Mouse (Mus musculus) myocyte (in vitro differentiated cells): ENCODE data around the gene Socs5.

Experiments used
- CEBPB ChIP-seq: IDR thresholded peaks from 2 replicates; pipeline ENCODE4 v1.6.1; 2011; ENCODE audit warnings: mild to moderate bottlenecking, moderate library complexity; ENCODE audit not compliant: poor library complexity, insufficient read depth, severe bottlenecking
- MAX ChIP-seq: IDR thresholded peaks from one replicate; pipeline ENCODE4 v1.6.1; 2011; ENCODE audit warnings: low read depth, mild to moderate bottlenecking, control low read depth
- MYOD1 ChIP-seq, 3 experiments: IDR thresholded peaks; one replicate each; pipeline ENCODE4 v1.6.1; 2011; ENCODE audit warnings: control low read depth in 2 of 3, low read depth in 2 of 3, mild to moderate bottlenecking in 2 of 3, moderate library complexity in 1 of 3; ENCODE audit not compliant: insufficient read length in 2 of 3, control insufficient read depth in 1 of 3
- POLR2A ChIP-seq: IDR thresholded peaks from one replicate; pipeline ENCODE4 v1.6.1; 2011; ENCODE audit warnings: low read depth, mild to moderate bottlenecking, control low read depth, moderate library complexity; ENCODE audit not compliant: insufficient read length
- POLR2AphosphoS2 ChIP-seq: IDR thresholded peaks from one replicate; pipeline ENCODE4 v1.6.1; 2011; ENCODE audit warnings: low read depth, control low read depth; ENCODE audit not compliant: insufficient read length
- TCF12 ChIP-seq: IDR thresholded peaks from one replicate; pipeline ENCODE4 v1.6.1; 2011; ENCODE audit warnings: mild to moderate bottlenecking, control low read depth; ENCODE audit not compliant: poor library complexity, insufficient read depth, severe bottlenecking
- USF1 ChIP-seq: IDR thresholded peaks from one replicate; pipeline ENCODE4 v1.6.1; 2011; ENCODE audit warnings: low read depth, mild to moderate bottlenecking, control low read depth, moderate library complexity

DNA sequence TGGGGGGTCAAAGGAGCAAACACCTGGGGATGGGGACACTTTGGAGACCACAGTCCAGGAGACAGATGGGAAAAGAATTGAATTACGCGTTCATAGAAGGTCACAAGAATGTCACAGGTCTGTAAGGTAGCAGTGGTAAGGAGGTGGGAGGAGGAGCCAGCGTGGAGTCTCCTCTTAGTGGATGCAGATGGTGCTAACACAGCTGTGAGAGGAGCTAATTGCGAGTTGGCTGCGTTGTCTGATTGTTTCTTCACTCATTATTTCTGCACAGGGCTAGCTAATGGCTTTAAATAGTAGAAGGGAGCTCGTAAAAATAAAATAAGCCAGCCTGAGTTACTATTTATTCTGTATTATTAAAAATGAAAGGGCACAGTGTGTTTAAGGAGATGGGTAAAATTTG is 8.1 kb downstream of the Socs5 start:
- no peak for TF ChIP-seq POLR2A
- TF ChIP-seq CEBPB = no peak
- TF ChIP-seq USF1 = no peak
- no peak for TF ChIP-seq TCF12
- no peak for TF ChIP-seq POLR2AphosphoS2
- TF ChIP-seq MYOD1 (IDR thresholded peaks at IDR 0.05; ENCODE audit: control insufficient read depth in 1 of 3, insufficient read length in 2 of 3, low read depth in 2 of 3) = no peak
- TF ChIP-seq MAX = no peak
